Mouse (Mus musculus) embryonic facial prominence, embryonic 11.5 days (tissue): ENCODE data around the gene Olfr301. TPM values are rescaled to one million over a fixed set of nuclear protein-coding genes. Genes with fewer than 3 reads are reported as not detected.

ENCODE experiments used
- ATAC-seq: fragments of 200-750 bp; cut with Nextera tagmentation; replicated peaks from 2 replicates; pipeline ENCODE4 v1.8.0; 2017; ENCODE audit warnings: low read depth; ENCODE audit not compliant: insufficient number of reproducible peaks, low FRiP score, low TSS enrichment
- DNase-seq: peaks from one replicate; pipeline ENCODE4 v3.0.0-alpha.2; 2015; ENCODE audit warnings: low spot score
- H3K27ac ChIP-seq: fragments of 300-500 bp; sonication (generic); replicated peaks from 2 replicates; pipeline ENCODE4 v1.5.1; 2014; ENCODE audit warnings: mild to moderate bottlenecking, low read depth, low read length, control low read depth
- H3K27me3 ChIP-seq: fragments of 300-500 bp; sonication (generic); 2 replicates; pipeline ENCODE4 v1.6.1; 2014; ENCODE audit warnings: mild to moderate bottlenecking, low read length, moderate library complexity, mixed read lengths; ENCODE audit not compliant: control insufficient read depth, insufficient read depth
- H3K36me3 ChIP-seq: fragments of 300-500 bp; sonication (generic); replicated peaks from 2 replicates; pipeline ENCODE4 v1.6.1; 2014; ENCODE audit warnings: low read depth, mild to moderate bottlenecking, low read length, moderate library complexity, mixed read lengths; ENCODE audit not compliant: control insufficient read depth, insufficient read depth
- H3K4me1 ChIP-seq: fragments of 300-500 bp; sonication (generic); 2 replicates; pipeline ENCODE4 v1.6.1; 2014; ENCODE audit warnings: low read length, mixed read lengths; ENCODE audit not compliant: control insufficient read depth, insufficient read depth
- H3K4me2 ChIP-seq: fragments of 300-500 bp; sonication (generic); 2 replicates; pipeline ENCODE4 v1.6.1; 2014; ENCODE audit warnings: low read depth, mild to moderate bottlenecking, control low read depth, low read length, moderate library complexity
- H3K4me3 ChIP-seq: fragments of 300-500 bp; sonication (generic); 2 replicates; pipeline ENCODE4 v1.5.1; 2014; ENCODE audit warnings: low read depth, low read length, control low read depth
- H3K9ac ChIP-seq: fragments of 300-500 bp; sonication (generic); replicated peaks from 2 replicates; pipeline ENCODE4 v1.6.1; 2014; ENCODE audit warnings: mild to moderate bottlenecking, control low read depth, low read length
- H3K9me3 ChIP-seq: fragments of 300-500 bp; sonication (generic); replicated peaks from 2 replicates; pipeline ENCODE4 v1.6.1; 2016; ENCODE audit warnings: mild to moderate bottlenecking, low read length, inconsistent platforms, mixed read lengths; ENCODE audit not compliant: control insufficient read depth
- WGBS: fragments of 180-500 bp; shearing (Covaris S2); extraction: QIAGEN DNeasy Blood & Tissue Kit; methylation state at CpG from one replicate; pipeline ENCODE4 v1.1.7; 2014; 5-methylcytosine and 5-hydroxymethylcytosine counted together
- polyA plus RNA-seq: library from polyadenylated mRNA; unstranded; fragments of >200 nt; fragmentation: Nextera tagmentation; extraction: Ambion mirVana; gene quantifications from 2 replicates; pipeline ENCODE4 v1.2.1, GENCODE M21; 2014

Gene Olfr301
- not detected in 2 replicates for polyA plus RNA-seq

- Histone ChIP-seq H3K4me1 (no peaks in the 10 kb centered on the region), H3K27me3 (no peaks in the 10 kb centered on the region), H3K4me2 (no peak within 1 kb of the TSS), H3K9me3 (no peaks in the 10 kb centered on the region), H3K27ac (no peak within 1 kb of the TSS), H3K9ac (no peak within 1 kb of the TSS), H3K4me3 (no peak within 1 kb of the TSS), H3K36me3 (no peaks in the 10 kb centered on the region)
- ATAC-seq (no peak), DNase-seq (no peak)
- 85% methylated on average over 2 of the region's 2 CpGs for WGBS
Measured at GRCm38 (mm10) chr7:86403546-86403945, at the start of gene Olfr301. Gene Olfr301, plus strand, starts transcription at chr7:86403846.

GRCm38 (mm10) chr7:86366828-86367227 lies 36.8 kb upstream of the Olfr301 start, which contains the start of gene Olfr305:
Gene Olfr305, minus strand, starts transcription at chr7:86366928.
- Histone ChIP-seq H3K4me3 (no peak within 1 kb of the TSS), H3K9ac (no peak within 1 kb of the TSS), H3K4me1 (no peaks in the 10 kb centered on the region), H3K36me3 (no peaks in the 10 kb centered on the region), H3K4me2 (no peak within 1 kb of the TSS), H3K27ac (no peak within 1 kb of the TSS), H3K27me3 (no peaks in the 10 kb centered on the region), H3K9me3 (no peaks in the 10 kb centered on the region)
- no peak for DNase-seq
- 94% methylated on average over 1 of the region's 1 CpGs for WGBS
- no peak for ATAC-seq

- Histone ChIP-seq H3K4me2 (no peak overlapping the region), H3K36me3 (no peaks in the 10 kb centered on the region), H3K27me3 (no peaks in the 10 kb centered on the region), H3K27ac (no peak overlapping the region), H3K4me1 (no peaks in the 10 kb centered on the region), H3K9ac (no peak overlapping the region), H3K9me3 (no peaks in the 10 kb centered on the region), H3K4me3 (no peak overlapping the region)
- ATAC-seq = no peak
- 77% methylated on average over 3 of the region's 3 CpGs for WGBS
- no peak for DNase-seq
Measured at GRCm38 (mm10) chr7:86385769-86386168, 17.9 kb upstream of the Olfr301 start.

- Histone ChIP-seq H3K4me1 (no peaks in the 10 kb centered on the region), H3K4me2 (no peak within 1 kb of the TSS), H3K36me3 (no peaks in the 10 kb centered on the region), H3K27ac (no peak within 1 kb of the TSS), H3K27me3 (no peaks in the 10 kb centered on the region), H3K9me3 (no peaks in the 10 kb centered on the region), H3K4me3 (no peak within 1 kb of the TSS), H3K9ac (no peak within 1 kb of the TSS)
- 79% methylated on average over 1 of the region's 1 CpGs for WGBS
- ATAC-seq (no peak), DNase-seq (no peak)
Measured at GRCm38 (mm10) chr7:86386558-86386957, 17.1 kb upstream of the Olfr301 start, which contains the start of gene Olfr304. Gene Olfr304, minus strand, starts transcription at chr7:86386658.

- Histone ChIP-seq H3K27ac (no peak within 1 kb of the TSS), H3K4me1 (no peaks in the 10 kb centered on the region), H3K4me3 (no peak within 1 kb of the TSS), H3K36me3 (no peaks in the 10 kb centered on the region), H3K27me3 (no peaks in the 10 kb centered on the region), H3K9me3 (no peaks in the 10 kb centered on the region), H3K4me2 (no peak within 1 kb of the TSS), H3K9ac (no peak within 1 kb of the TSS)
- ATAC-seq (no peak), DNase-seq (no peak)
Measured at GRCm38 (mm10) chr7:86397689-86398088, 6.0 kb upstream of the Olfr301 start, which contains the start of gene Olfr303. Gene Olfr303, minus strand, starts transcription at chr7:86397789.

GRCm38 (mm10) chr7:86459621-86460020 lies 56.0 kb downstream of the Olfr301 start, which contains the start of gene Olfr299:
Gene Olfr299, plus strand, starts transcription at chr7:86459921.
- Histone ChIP-seq H3K4me1 (no peaks in the 10 kb centered on the region), H3K9me3 (no peaks in the 10 kb centered on the region), H3K27ac (no peak within 1 kb of the TSS), H3K4me2 (no peak within 1 kb of the TSS), H3K36me3 (no peaks in the 10 kb centered on the region), H3K4me3 (no peak within 1 kb of the TSS), H3K9ac (no peak within 1 kb of the TSS), H3K27me3 (no peaks in the 10 kb centered on the region)
- DNase-seq (no peak), ATAC-seq (no peak)
- WGBS = 86% methylated on average over 1 of the region's 1 CpGs

Other genes starting within 250 kb of the Olfr301 start
- gene Vmn2r75, start 232.1 kb upstream of the Olfr301 start, polyA plus RNA-seq = not detected in 2 replicates
- gene Vmn2r76, start 157.5 kb upstream of the Olfr301 start, polyA plus RNA-seq = not detected in 2 replicates
- not detected in 2 replicates for gene Olfr310, start 126.7 kb upstream of the Olfr301 start, polyA plus RNA-seq
- not detected in 2 replicates for gene Olfr309, start 90.1 kb upstream of the Olfr301 start, polyA plus RNA-seq
- gene Olfr308, start 78.2 kb upstream of the Olfr301 start, polyA plus RNA-seq = not detected in 2 replicates
- gene Olfr307, start 66.3 kb upstream of the Olfr301 start, polyA plus RNA-seq = not detected in 2 replicates
- gene Olfr305, start 36.9 kb upstream of the Olfr301 start, polyA plus RNA-seq = not detected in 2 replicates
- gene Olfr304, start 17.2 kb upstream of the Olfr301 start, polyA plus RNA-seq = not detected in 2 replicates
- gene Olfr303, start 6.1 kb upstream of the Olfr301 start, polyA plus RNA-seq = not detected in 2 replicates
- not detected in 2 replicates for gene Olfr299, start 56.1 kb downstream of the Olfr301 start, polyA plus RNA-seq
- gene Olfr298, start 88.6 kb downstream of the Olfr301 start, polyA plus RNA-seq = not detected in 2 replicates
- gene Olfr297, start 116.1 kb downstream of the Olfr301 start, polyA plus RNA-seq = not detected in 2 replicates
- gene Olfr295, start 180.0 kb downstream of the Olfr301 start, polyA plus RNA-seq = not detected in 2 replicates
- gene Olfr294, start 212.8 kb downstream of the Olfr301 start, polyA plus RNA-seq = not detected in 2 replicates
- gene Olfr293, start 245.2 kb downstream of the Olfr301 start, polyA plus RNA-seq = not detected in 2 replicates